Mouse (Mus musculus): ENCODE measurements around the gene Wdr25.

GRCm38 (mm10) chr12:108972234-108972633, 78.8 kb downstream of the Wdr25 start:
- no peak for TF ChIP-seq MXI1 (IDR thresholded peaks at IDR 0.05; ENCODE audit: low read depth, low read length)
- TF ChIP-seq POLR2A (IDR thresholded peaks at IDR 0.05; ENCODE audit: control insufficient read depth in 1 of 2, insufficient read depth in 1 of 2, low read depth in 1 of 2, low read length in 2 of 2, poor library complexity in 1 of 2), result no peak
- no peak for TF ChIP-seq CTCF (IDR thresholded peaks at IDR 0.05 in 2 of 3, conservative IDR thresholded peaks at IDR 0.05 in 1 of 3; ENCODE audit: control insufficient read depth in 1 of 3, insufficient read depth in 1 of 3, low read depth in 2 of 3, low read length in 3 of 3, poor library complexity in 1 of 3, severe bottlenecking in 1 of 3)
- no peak for TF ChIP-seq NRF1 (IDR thresholded peaks at IDR 0.05; ENCODE audit: insufficient read depth, low read depth, low read length, poor library complexity, severe bottlenecking)
- no peak for TF ChIP-seq TCF12 (IDR thresholded peaks at IDR 0.05; ENCODE audit: low read depth, low read length)
- no peak for TF ChIP-seq EP300 (IDR thresholded peaks at IDR 0.05; ENCODE audit: low read depth in 1 of 2, low read length in 2 of 2)
- no peak for TF ChIP-seq ZMIZ1 (IDR thresholded peaks at IDR 0.05; ENCODE audit: low read depth, low read length)
- no peak for TF ChIP-seq RCOR1 (IDR thresholded peaks at IDR 0.05; ENCODE audit: low read depth, low read length)
- TF ChIP-seq ELF1 (IDR thresholded peaks at IDR 0.05; ENCODE audit: low read depth, low read length), result no peak
- no peak for TF ChIP-seq GATA1 (IDR thresholded peaks at IDR 0.05; ENCODE audit: low read depth, low read length)
- TF ChIP-seq POLR2AphosphoS5 (IDR thresholded peaks at IDR 0.05; ENCODE audit: borderline replicate concordance, low read depth, low read length), result no peak
